Mouse (Mus musculus) 3134 (cell line): ENCODE measurements at regions not wholly inside any gene's neighbourhood (a gene's known extent, or its start where the extent isn't known, plus 50 kb on each side); places are given as distances from the start of the nearest gene placed in this dataset.
A peak's percentile ranks its signal among the peaks of the same experiment; 100 is the strongest.
"Not testable (repeated sequence)": the region's sequence is repeated elsewhere in the genome, so short reads cannot be mapped to it uniquely, and the experiment has no call there.

Source experiments
- DNase-seq: peaks from one replicate; pipeline ENCODE4 v3.0.0-alpha.2; 2011; ENCODE audit warnings: low spot score; ENCODE audit not compliant: insufficient read length; ENCODE audit errors: extremely low read depth

DNA sequence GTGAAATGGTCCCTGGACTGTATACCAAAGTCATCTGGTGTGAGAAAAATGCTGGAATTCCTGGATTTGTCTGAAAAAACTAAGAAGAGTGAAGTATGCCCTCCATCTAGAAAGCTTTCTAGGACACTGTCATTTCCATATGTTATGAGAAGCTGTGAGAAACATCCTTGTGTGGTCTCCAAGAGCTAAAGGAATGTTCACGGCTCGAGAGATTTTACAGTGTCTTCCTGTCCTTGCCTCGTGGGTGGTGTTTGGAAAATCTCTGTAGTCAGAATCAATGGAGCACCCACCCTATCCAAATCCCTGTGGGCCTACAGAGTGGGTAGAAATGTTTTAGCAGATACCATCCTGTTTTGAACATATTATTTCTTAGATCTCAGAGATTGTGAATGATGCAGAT lies 487.7 kb downstream of the Hdgfl1 start:
- no peak for DNase-seq

DNA sequence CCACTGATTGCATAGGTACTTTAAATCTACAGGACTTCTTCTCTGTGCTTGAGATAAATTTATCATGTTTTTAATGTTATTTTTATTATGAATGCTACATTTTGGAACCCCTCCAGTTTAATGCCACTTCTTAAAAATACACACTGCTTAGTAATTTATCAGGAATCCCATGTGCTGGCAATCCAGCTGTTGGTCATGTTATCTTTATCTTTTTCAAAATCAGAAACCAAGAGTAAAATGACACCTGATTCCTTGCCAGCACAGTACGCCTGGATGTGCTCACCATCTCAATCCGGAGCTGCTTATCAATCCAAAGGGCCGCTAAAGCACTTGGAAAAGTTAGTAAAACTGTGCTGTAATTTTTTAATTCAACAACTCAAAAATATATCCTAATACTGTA lies 497.1 kb downstream of the Hdgfl1 start:
- no peak for DNase-seq

DNA sequence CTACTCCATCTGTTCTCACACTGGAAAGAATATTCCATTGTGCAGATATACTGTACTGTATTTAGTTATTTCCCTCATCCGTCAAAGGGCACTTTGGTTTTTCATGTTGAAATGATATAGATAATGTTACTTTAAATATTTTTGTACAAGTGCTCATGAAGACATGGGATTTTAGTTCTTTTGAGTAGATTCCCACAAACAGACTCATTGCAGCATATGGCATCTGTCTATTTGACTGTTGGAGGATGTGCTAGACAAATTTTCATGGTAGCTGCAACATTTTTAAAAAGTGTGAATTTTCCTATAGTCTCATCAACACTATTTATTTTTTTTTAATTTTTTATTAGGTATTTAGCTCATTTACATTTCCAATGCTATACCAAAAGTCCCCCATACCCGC lies 502.5 kb downstream of the Hdgfl1 start:
- DNase-seq, result no peak

DNA sequence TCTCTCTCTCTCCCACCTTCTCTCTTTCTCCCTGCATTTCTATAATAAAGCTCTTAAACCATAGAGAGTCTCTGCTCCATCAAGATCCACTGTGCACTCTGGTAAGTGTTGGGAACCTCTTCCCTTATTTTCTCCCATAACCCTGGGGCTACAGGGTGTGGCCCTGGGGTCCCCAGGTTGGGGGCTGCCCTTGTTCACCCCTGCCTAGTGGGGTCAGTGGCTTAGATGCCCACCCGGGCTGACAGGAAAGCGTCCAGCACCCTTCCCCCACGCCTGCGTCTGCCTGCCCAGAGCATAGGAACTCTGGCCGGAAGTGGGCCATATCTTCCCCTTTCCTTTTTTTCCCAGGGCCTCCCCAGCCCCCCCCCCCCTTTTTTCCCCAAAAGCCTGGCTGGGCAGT lies 534.0 kb downstream of the Hdgfl1 start:
- no peak for DNase-seq

DNA sequence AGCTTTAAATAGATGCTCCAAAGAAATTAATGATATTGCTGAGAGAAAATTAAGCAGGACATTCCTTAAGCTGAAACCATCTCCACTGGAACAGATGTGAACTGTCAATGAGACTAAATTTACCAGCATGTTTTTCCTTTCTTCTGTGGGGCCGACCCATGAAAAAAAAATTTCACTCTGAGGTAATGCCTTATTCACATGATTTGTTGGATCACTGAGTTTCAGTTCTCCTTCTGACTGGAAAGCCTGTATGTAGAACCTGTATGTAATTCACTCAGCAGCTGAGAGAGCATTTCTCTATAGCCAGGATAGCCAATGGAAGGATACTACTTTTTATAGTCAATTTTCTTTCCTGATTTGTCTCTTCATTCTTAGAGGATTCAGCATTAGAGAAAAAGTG lies 535.3 kb downstream of the Hdgfl1 start:
- DNase-seq, result no peak

DNA sequence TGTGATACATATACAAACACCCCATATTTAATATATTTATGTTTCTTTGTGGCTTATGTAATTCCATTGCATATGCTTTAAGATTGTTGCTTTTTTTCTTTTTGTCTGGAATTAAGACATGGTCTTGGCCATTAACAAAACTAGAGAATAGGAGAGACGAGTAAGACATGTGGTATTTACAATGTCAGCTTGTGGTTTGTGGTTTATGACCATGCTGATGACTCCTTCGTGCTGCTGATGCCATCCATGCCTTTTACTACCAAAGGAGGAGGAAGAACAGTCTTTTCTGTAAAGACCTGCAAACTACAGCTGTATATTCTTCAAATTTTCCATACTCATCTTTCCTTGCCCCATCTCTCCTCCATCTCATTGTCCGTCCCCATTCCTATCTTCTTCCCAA lies 552.7 kb downstream of the Hdgfl1 start:
- peak; percentile 71 for DNase-seq

DNA sequence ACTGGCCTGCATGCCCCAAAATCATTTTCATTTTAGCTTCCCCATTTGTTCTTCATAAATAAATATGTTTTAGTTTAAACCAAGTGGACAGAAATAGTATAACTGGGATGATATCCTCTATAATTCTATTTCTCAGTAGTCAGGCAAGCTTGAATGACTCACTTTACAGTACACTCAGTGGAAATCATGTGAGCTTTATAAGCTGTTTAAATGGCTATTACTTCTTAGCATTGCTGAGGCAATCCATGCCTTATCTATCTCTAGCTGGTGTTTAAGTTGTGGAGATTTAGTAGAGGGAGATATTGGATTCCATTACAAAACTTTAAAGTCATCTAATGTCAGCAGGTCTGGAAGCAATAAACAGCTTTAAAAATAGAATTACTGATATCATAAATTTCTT lies 553.4 kb downstream of the Hdgfl1 start:
- peak; percentile 16 for DNase-seq

DNA sequence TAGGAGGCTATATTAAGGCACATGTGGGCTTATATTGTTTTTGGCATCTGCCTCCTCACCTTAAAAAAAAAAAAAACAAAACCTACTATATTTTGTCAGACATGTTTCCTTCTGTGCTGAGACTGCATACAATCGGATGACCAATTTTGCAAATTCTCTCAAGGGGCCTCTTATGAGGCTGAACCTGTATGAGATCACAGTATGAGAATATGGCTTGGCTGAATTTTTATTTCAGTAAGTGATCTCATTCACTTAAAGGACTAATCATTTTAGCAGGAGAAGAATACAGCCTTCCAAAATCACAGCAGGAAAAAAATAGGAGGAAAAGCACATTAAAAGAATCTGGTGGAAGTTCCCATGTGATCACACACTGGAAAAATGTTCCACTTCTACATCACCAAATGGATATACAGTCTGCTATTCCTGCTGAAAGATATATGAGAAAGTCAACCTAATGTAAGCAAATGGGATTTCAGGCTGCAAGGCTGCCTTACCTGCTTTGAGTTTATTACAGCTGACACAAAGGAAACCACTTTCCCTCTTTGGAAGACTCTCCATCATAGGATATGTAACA lies 564.3 kb downstream of the Hdgfl1 start:
- DNase-seq, result no peak

DNA sequence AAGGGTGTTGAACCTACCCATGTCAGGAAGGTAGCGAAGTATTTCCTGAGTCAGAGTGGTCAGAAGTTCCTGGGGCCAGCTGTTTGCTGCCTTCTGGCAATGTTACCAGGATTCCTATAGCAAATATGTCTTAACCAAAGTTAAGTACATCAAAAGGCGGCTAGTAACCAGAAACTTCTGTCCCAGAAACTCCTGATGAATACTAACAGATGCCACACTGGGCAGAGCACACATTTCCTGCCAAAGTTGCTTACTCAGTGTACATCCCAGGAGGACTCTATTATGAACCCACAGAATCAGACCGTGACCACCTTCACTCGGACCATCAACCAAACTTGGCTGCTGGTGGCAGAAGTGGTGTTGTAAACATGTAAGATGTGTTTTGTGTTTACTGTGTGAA lies 575.3 kb downstream of the Hdgfl1 start:
- DNase-seq, result no peak

DNA sequence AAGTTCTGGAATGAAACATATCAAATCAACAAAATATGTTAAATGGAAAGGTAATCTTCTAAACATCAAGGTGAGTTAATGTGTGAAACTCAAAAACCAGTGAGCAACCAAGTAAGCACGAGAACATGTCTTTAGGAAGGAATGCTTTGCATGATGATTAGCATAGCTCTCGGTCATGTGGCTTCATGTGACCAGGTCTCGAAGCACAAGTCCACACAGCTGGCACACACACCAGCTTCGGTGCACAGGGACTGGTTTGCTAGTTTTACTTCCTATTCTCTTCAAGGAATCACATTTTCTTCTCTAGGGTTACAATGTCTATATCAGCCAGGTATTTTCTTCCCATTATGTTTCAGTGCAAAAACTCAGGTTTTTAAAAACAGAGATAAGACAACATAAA lies 586.1 kb downstream of the Hdgfl1 start:
- DNase-seq, result no peak

DNA sequence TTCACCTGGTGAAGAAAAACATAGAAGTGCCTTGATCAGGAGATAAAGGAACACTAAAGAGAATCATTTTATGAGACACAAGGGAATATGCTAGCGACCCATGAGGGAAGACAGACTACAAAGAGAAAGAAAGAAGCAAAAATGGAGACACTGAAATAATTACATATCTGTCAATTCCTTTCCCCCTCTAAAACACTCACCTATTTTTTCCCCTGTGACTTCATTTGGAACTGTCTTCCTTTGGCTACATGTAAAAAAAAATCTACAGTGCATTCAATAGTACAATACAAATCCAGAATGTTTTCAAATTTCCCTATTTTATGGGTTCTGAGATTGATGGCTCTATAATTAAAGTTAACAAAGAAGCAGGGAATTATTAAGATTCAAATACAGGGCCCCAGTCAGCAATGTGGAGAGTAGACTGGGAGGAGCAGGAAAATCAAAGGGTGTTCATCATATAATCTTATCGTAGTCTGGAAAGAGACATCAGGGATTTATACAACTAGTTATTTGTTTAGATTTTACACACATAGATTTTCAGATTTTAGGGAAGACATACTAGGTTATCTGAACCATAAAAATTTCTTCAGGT lies 598.0 kb downstream of the Hdgfl1 start:
- no peak for DNase-seq

DNA sequence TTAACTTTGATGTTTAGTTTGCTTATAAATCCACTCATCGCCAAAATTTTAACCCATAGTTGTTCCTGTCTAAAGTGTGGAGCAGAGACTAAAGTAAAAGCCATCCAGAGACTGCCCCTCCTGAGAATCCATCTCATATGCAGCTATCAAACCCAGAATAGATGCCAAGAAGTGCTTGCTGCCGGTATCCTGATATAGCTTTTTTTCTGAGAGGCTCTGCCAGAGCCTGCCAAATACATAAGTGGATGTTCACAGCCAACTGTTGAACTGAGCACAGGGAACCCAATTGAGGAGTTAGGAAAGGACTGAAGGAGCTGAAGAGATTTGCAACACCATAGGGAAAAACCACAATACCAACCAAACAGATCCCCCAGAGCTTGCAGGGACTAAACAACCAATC lies 600.3 kb downstream of the Hdgfl1 start:
- DNase-seq, result no peak

DNA sequence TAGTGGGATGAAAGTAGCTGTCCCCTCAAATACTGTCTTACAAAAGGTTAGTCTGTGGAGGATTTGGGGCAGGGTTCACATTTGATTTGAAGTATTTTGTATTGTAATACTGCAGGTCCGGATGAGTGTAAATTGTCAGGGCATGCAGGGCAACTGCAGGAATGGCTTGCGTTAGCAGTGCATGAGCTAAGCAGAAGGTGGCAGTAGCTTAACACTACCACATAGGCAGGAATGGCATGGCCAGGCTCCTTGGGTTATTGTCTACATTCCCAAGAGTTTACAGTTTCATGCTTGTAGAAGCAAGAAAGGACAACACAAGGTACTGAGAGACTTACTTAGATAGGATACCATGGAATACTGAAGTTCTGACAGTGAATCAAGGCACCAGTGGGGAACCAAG lies 611.3 kb downstream of the Hdgfl1 start:
- no peak for DNase-seq

DNA sequence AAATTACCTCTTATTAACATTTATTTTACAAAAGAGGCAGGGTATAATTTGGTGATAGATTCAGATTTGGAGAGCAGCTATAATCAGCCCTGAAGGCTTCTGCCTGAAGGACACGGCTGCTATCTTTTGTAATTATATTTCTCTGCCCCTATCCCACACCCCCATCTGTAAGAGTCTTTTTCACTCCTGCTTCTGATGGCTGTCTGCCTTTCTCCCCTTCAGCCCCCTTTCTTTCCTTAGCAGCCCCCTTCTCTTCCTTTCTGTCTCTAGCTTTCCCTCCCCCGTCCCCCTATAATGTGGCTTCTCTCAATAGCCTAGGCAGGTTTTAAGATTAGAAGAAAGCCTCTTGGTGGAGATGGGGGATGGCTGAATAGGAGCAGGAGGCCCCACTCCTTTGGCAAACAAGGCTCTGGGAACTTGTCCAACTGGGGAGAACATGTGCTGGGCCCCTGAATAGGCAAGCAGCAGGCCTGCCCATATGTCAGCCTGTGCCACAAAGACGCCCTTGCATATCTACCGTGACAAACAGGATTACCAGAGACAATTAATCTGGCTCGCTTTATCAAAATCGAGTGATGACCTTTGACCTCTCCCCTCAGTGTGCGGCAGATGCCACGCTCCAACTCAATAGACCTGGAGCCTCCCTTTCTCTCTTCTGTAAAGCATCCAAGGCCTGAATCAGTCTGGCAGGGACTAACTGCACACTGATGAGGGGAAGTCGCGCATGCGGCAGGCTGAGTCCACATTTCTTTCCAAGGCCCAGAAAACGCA lies 615.1 kb downstream of the Hdgfl1 start:
- no peak for DNase-seq

DNA sequence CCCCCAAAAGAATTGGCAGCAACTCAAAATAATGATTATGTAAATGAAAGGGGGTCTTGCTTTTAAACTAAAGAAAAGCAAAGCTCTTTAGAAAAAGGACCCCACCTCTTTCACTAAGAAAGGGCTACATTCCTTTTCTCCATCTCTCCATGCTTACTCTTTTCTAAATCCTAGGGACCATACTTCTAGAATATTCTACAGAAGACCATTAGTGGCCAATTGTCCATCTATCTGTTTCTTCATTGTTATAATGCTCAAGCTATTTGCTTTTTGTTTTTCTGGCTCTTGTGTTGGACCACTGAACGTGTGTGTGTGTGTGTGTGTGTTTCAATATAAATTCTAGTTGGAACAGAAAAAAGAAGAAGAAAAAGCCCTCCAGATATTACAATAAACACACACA lies 615.7 kb downstream of the Hdgfl1 start:
- DNase-seq, result no peak

DNA sequence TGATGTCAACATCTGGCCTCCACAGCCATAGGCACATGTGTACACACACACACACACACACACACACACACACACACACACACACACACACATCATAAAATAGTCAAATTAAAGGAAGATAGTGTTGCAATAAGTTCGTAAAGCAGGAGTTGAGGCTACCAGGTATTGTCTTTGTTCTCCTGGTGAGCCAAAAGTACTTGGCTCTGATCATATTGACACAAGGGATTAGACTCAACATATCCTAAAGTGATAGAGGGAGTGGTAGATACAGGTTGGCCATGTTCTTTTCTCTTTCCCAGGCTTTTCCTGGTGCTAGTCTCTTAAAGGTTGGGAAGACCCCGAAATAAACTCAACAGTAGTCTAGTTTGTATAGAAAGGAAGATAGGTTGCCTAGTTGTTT lies 616.9 kb downstream of the Hdgfl1 start:
- DNase-seq, result no peak

DNA sequence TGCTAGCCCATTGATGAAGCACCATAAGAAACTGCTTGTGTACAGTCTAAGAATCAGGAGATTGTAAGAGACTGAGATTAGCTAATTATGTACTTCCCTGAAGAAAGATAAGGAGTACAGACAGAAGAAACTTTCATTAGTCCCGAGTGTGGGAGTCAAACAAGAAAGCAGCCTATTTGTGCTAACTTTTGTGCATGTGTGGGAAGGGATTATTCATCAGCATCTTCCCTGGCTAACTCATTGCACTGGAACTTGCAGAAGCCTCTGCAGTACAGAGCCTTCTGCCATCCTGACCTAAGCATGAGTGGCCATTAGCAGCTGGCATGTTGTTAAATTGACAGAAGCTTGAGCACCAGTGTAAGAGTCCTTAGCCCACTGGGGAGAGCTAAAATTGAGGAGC lies 619.5 kb downstream of the Hdgfl1 start:
- no peak for DNase-seq

DNA sequence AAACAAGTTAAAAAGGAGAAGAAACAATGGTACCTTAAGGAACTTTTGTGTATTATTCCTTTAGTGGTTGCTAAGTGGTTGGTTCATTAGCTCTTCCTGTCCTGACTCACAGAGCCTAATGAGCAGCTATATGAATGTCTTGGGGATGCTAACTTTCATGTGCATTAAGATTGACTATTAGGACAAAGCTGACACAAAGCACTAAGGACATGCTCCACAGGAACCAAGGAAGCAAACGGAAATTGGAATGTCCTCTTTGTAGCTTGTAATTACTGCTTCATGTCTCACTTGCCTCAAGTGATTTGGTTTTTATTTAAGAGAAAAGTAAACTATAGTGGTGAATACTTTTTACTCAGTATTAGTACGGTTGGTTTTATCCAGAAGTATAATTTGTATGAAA lies 627.2 kb downstream of the Hdgfl1 start:
- no peak for DNase-seq

DNA sequence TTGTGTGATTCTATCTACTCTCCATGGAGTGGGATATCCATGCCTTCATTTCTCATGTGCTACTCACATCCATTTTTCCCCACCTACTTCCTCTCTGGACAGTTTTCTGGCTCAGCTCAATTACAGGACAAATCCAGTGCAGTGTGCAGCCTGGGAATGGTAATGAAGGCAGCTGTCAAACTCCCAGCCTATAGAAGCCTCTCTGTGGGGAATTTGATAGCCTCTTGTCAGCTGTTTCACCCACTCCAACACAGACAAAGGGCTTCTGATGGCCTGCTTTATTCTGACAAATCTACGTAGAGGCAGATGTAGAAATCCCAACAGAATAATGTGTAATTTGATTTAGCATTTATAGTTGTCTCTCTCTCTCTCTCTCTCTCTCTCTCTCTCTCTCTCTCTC lies 650.6 kb downstream of the Hdgfl1 start:
- DNase-seq, result no peak

DNA sequence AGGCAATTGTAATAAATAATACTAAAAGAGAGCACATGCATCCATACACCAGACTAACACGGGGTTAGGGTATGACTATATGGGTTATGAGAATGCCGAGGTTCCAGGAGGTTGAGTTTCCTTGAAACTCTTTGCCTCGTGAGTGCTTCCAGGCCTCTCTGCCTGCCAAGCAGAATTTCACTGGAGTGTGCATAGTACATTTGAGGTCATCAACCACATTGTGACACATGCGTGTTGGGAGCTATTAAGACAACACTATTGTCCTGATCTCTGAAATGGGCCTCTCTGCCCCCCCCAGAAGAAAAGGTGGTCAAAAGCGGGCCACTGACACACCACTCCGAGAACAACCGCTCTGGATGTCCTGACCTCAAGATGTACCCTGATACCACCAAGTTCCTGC lies 655.8 kb downstream of the Hdgfl1 start:
- no peak for DNase-seq

DNA sequence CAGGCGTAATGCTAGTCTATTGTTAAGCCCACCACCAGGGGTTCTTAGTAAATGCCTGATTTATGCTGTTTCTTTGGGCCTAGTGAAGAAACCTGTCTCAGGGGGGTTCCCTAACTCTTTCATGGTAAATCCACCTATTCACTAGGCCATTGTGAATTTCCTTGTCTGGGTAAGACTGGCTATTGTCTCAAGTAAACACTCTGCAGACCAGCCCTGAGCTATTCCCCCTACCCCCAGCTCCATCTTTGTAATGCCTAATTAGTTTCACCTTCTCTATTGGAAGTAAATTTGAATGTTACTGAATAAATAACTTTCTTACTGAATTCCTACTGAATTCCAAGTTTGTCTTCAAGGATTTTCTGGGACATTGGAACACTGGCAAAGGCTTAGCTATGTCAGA lies 656.2 kb downstream of the Hdgfl1 start:
- not testable (repeated sequence) for DNase-seq

DNA sequence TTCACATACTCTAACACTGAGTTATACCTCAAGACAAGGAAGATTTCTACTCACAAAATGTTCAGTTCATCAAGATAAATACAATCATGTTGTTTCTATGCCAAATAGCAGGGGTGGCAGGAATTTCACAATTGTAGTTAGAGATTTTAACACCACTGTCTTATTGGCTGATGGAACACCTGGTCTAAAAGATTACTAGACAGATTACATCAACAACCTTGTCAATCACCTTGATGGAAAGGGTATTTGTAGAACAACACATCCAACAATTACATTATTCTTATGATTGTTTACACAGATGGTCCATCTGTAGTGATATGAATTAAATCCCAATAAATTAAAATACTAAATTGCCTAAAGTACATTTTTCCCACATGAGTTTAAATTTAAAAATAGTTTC lies 657.4 kb downstream of the Hdgfl1 start:
- no peak for DNase-seq
